Mouse (Mus musculus): ENCODE measurements around the gene Agxt2. TPM values are rescaled to one million over a fixed set of nuclear protein-coding genes. Genes with fewer than 3 reads are reported as not detected.

Agxt2 gene
- polyA plus RNA-seq, 2 experiments, result not detected

GRCm38 (mm10) chr15:10332566-10332965, 25.8 kb upstream of the Agxt2 start:
- ATAC-seq (ENCODE audit: low FRiP score, low read depth) (no peak), DNase-seq (ENCODE audit: low spot score) (no peak)
- Histone ChIP-seq H3K27me3 (ENCODE audit: control insufficient read depth, insufficient read depth, low read length) (no peaks in the 10 kb centered on the region), H3K9ac (ENCODE audit: low read depth, low read length, severe bottlenecking) (no peak overlapping the region), H3K4me1 (ENCODE audit: control insufficient read depth, insufficient read depth, low read length) (no peaks in the 10 kb centered on the region), H3K36me3 (ENCODE audit: control insufficient read depth, insufficient read depth, low read length) (no peaks in the 10 kb centered on the region), H3K9me3 (ENCODE audit: control insufficient read depth, low read length) (no peaks in the 10 kb centered on the region), H3K4me3 (replicated peaks; ENCODE audit: low read length) (no peak overlapping the region), H3K27ac (replicated peaks; ENCODE audit: low read depth, low read length) (no peak overlapping the region), H3K4me2 (replicated peaks; ENCODE audit: low read depth, low read length, severe bottlenecking) (no peak overlapping the region)
- no peak for TF ChIP-seq POLR2A (IDR thresholded peaks at IDR 0.05; ENCODE audit: borderline replicate concordance, extremely low read depth, insufficient read depth, insufficient read length)
- 97% methylated on average over 1 of the region's 1 CpGs for WGBS

GRCm38 (mm10) chr15:10338606-10339005, 19.7 kb upstream of the Agxt2 start:
- H3K9me3 ChIP-seq (ENCODE audit: control insufficient read depth, low read length), result no peaks in the 10 kb centered on the region
- H3K27me3 ChIP-seq (ENCODE audit: control insufficient read depth, insufficient read depth, low read length), result no peaks in the 10 kb centered on the region
- H3K27ac ChIP-seq (replicated peaks; ENCODE audit: low read depth, low read length), result no peak overlapping the region
- no peaks in the 10 kb centered on the region for H3K4me1 ChIP-seq (ENCODE audit: control insufficient read depth, insufficient read depth, low read length)
- H3K36me3 ChIP-seq (ENCODE audit: control insufficient read depth, insufficient read depth, low read length), result no peaks in the 10 kb centered on the region
- no peak overlapping the region for H3K4me3 ChIP-seq (replicated peaks; ENCODE audit: low read length)
- no peak for DNase-seq (ENCODE audit: low spot score)
- WGBS, result 79% methylated on average over 3 of the region's 3 CpGs
- no peak for TF ChIP-seq POLR2A (IDR thresholded peaks at IDR 0.05; ENCODE audit: borderline replicate concordance, extremely low read depth, insufficient read depth, insufficient read length)
- no peak overlapping the region for H3K9ac ChIP-seq (ENCODE audit: low read depth, low read length, severe bottlenecking)
- H3K4me2 ChIP-seq (replicated peaks; ENCODE audit: low read depth, low read length, severe bottlenecking), result no peak overlapping the region
- no peak for ATAC-seq (ENCODE audit: low FRiP score, low read depth)

- Histone ChIP-seq H3K9ac (ENCODE audit: low read depth, low read length, severe bottlenecking) (no peak overlapping the region), H3K36me3 (ENCODE audit: control insufficient read depth, insufficient read depth, low read length) (no peaks in the 10 kb centered on the region), H3K4me3 (replicated peaks; ENCODE audit: low read length) (no peak overlapping the region), H3K27me3 (ENCODE audit: control insufficient read depth, insufficient read depth, low read length) (no peaks in the 10 kb centered on the region), H3K27ac (replicated peaks; ENCODE audit: low read depth, low read length) (no peak overlapping the region), H3K9me3 (ENCODE audit: control insufficient read depth, low read length) (no peaks in the 10 kb centered on the region), H3K4me2 (replicated peaks; ENCODE audit: low read depth, low read length, severe bottlenecking) (no peak overlapping the region), H3K4me1 (ENCODE audit: control insufficient read depth, insufficient read depth, low read length) (no peaks in the 10 kb centered on the region)
- ATAC-seq (ENCODE audit: low FRiP score, low read depth), result no peak
- 93% methylated on average over 6 of the region's 6 CpGs for WGBS
- no peak for DNase-seq (ENCODE audit: low spot score)
- TF ChIP-seq POLR2A (IDR thresholded peaks at IDR 0.05; ENCODE audit: borderline replicate concordance, extremely low read depth, insufficient read depth, insufficient read length), result no peak
These were observed 11.3 kb upstream of the Agxt2 start for GRCm38 (mm10) chr15:10347044-10347443.

GRCm38 (mm10) chr15:10366331-10366730, 8.0 kb downstream of the Agxt2 start:
- WGBS, result 88% methylated on average over 2 of the region's 2 CpGs
- Histone ChIP-seq H3K27me3 (ENCODE audit: control insufficient read depth, insufficient read depth, low read length) (no peaks in the 10 kb centered on the region), H3K9ac (ENCODE audit: low read depth, low read length, severe bottlenecking) (no peak overlapping the region), H3K4me2 (replicated peaks; ENCODE audit: low read depth, low read length, severe bottlenecking) (no peak overlapping the region), H3K4me3 (replicated peaks; ENCODE audit: low read length) (no peak overlapping the region), H3K36me3 (ENCODE audit: control insufficient read depth, insufficient read depth, low read length) (no peaks in the 10 kb centered on the region), H3K27ac (replicated peaks; ENCODE audit: low read depth, low read length) (no peak overlapping the region), H3K4me1 (ENCODE audit: control insufficient read depth, insufficient read depth, low read length) (no peaks in the 10 kb centered on the region), H3K9me3 (ENCODE audit: control insufficient read depth, low read length) (no peaks in the 10 kb centered on the region)
- no peak for ATAC-seq (ENCODE audit: low FRiP score, low read depth)
- TF ChIP-seq POLR2A (IDR thresholded peaks at IDR 0.05; ENCODE audit: borderline replicate concordance, extremely low read depth, insufficient read depth, insufficient read length), result no peak
- DNase-seq (ENCODE audit: low spot score), result no peak

- H3K4me1 ChIP-seq (ENCODE audit: control insufficient read depth, insufficient read depth, low read length), result no peaks in the 10 kb centered on the region
These were observed 17.1 kb downstream of the Agxt2 start for GRCm38 (mm10) chr15:10375404-10375803.

More at GRCm38 (mm10) chr15:10375404-10375803, 17.1 kb downstream of the Agxt2 start:
- Histone ChIP-seq H3K9ac (ENCODE audit: low read depth, low read length, severe bottlenecking) (no peak overlapping the region), H3K27ac (replicated peaks; ENCODE audit: low read depth, low read length) (no peak overlapping the region), H3K36me3 (ENCODE audit: control insufficient read depth, insufficient read depth, low read length) (no peaks in the 10 kb centered on the region), H3K27me3 (ENCODE audit: control insufficient read depth, insufficient read depth, low read length) (no peaks in the 10 kb centered on the region), H3K4me2 (replicated peaks; ENCODE audit: low read depth, low read length, severe bottlenecking) (no peak overlapping the region), H3K4me3 (replicated peaks; ENCODE audit: low read length) (no peak overlapping the region), H3K9me3 (ENCODE audit: control insufficient read depth, low read length) (no peaks in the 10 kb centered on the region)
- DNase-seq (ENCODE audit: low spot score), result no peak
- no peak for ATAC-seq (ENCODE audit: low FRiP score, low read depth)
- no peak for TF ChIP-seq POLR2A (IDR thresholded peaks at IDR 0.05; ENCODE audit: borderline replicate concordance, extremely low read depth, insufficient read depth, insufficient read length)
- WGBS, result 84% methylated on average over 3 of the region's 3 CpGs

Measured in limb, embryonic 14.5 days (tissue).